Comparison of ENCODE assay signal across 13 mouse cellular contexts in the genomic region with DNA sequence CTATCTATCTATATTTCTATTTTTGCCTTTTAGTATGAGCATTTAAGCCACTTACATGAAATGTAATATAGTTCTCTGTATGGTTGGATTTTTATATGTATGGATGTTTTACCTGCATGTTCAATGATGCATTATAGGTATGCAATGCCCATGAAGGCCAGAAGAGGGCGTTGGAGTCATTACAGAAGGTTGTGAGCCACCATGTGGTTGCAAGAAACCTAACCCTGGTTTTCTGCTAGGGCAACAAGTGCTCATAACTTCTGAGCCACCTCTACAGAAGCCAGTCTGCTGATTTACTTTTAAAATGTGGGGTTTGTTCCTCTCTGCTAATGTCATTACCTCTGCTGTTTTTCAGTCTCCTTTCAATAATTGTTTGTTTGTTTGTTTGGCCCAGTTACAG. TPM values are rescaled to one million over a fixed set of nuclear protein-coding genes. Genes with fewer than 3 reads are reported as not detected.
DNase-seq lines count a peak whose midpoint lies in the region; ATAC-seq and TF ChIP-seq lines count a peak whose summit lies in the region.
"Had no signal": no experiment of that assay in that cellular context is flagged by ENCODE, and none has a peak within 500 bp of the region (broad histone marks: within the 10 kb centered on the region; RNA-seq: fewer than 3 reads in every experiment).

No protein-coding gene starts in this region.

- H3K36me3 ChIP-seq in kidney, adult 2 months (ENCODE audit: control insufficient read depth, insufficient read depth, low read length), result no peaks in the 10 kb centered on the region
- H3K36me3 ChIP-seq in kidney, embryonic 15.5 days, result no peaks in the 10 kb centered on the region
- no peaks in the 10 kb centered on the region for H3K36me3 ChIP-seq in midbrain, postnatal 0 days (ENCODE audit: insufficient read depth, low read length)
- no peaks in the 10 kb centered on the region for H3K36me3 ChIP-seq in forebrain, embryonic 10.5 days (replicated peaks)

- 0% methylated on average over 1 of the region's 1 CpGs for WGBS in kidney, adult 2 months
- 4% methylated on average over 1 of the region's 1 CpGs for WGBS in kidney, embryonic 15.5 days
- 0% methylated on average over 1 of the region's 1 CpGs for WGBS in midbrain, postnatal 0 days
- WGBS in forebrain, embryonic 10.5 days, result 0% methylated on average over 1 of the region's 1 CpGs

- no peak overlapping the region for H3K4me3 ChIP-seq in kidney, adult 2 months (ENCODE audit: insufficient read depth, low read depth, low read length)
- no peak overlapping the region for H3K4me3 ChIP-seq in kidney, embryonic 15.5 days (replicated peaks)
- H3K4me3 ChIP-seq in cortical plate, adult 2 months (ENCODE audit: insufficient read depth, low read length), result no peak overlapping the region
- H3K4me3 ChIP-seq in midbrain, postnatal 0 days (ENCODE audit: low read depth, low read length), result no peak overlapping the region
- no peak overlapping the region for H3K4me3 ChIP-seq in forebrain, embryonic 10.5 days
- H3K4me3 ChIP-seq: erythroblast, embryonic 14.5 days; myocyte had no signal

- no peak for TF ChIP-seq POLR2A in kidney, adult 2 months (IDR thresholded peaks at IDR 0.05; ENCODE audit: low read depth, low read length)
- TF ChIP-seq POLR2A in cortical plate, adult 2 months (IDR thresholded peaks at IDR 0.05; ENCODE audit: extremely low read depth, insufficient read depth, low read length), result no peak

- H3K27ac ChIP-seq in kidney, adult 2 months (ENCODE audit: insufficient read depth, low read depth, low read length), result no peak overlapping the region
- H3K27ac ChIP-seq in kidney, embryonic 15.5 days, result no peak overlapping the region
- H3K27ac ChIP-seq in cortical plate, adult 2 months (ENCODE audit: insufficient read depth, low read length), result no peak overlapping the region
- no peak overlapping the region for H3K27ac ChIP-seq in midbrain, postnatal 0 days (ENCODE audit: low read depth, low read length)
- no peak overlapping the region for H3K27ac ChIP-seq in forebrain, embryonic 10.5 days

- DNase-seq in kidney, adult 2 months, result no peak
- DNase-seq in ES-CJ7 (ENCODE audit: low read depth, low spot score), result peak; percentile 78
- peak; percentile 39 for DNase-seq in midbrain, postnatal 0 days (ENCODE audit: low spot score)
- no peak for DNase-seq in frontal cortex, postnatal 36 days (ENCODE audit: low spot score in 2 of 2)
- no peak for DNase-seq in forebrain, embryonic 10.5 days (ENCODE audit: extremely low spot score, low spot score)
- no peak for DNase-seq in heart, postnatal 25 days (ENCODE audit: low spot score)
- DNase-seq: adrenal gland, adult 2 months had no signal

- H3K27me3 ChIP-seq in kidney, adult 2 months (replicated peaks; ENCODE audit: control insufficient read depth, insufficient read depth, low read length), result no peaks in the 10 kb centered on the region
- H3K27me3 ChIP-seq in kidney, embryonic 15.5 days, result peaks cover 41% of the 10 kb centered on the region
- peaks cover 10% of the 10 kb centered on the region for H3K27me3 ChIP-seq in midbrain, postnatal 0 days (ENCODE audit: insufficient read depth, low read length)
- peaks cover 41% of the 10 kb centered on the region for H3K27me3 ChIP-seq in forebrain, embryonic 10.5 days (ENCODE audit: poor library complexity, severe bottlenecking)

- 0 out of 2 replicates have a peak, but pooled peaks cover 3% of the 10 kb centered on the region for H3K9me3 ChIP-seq in kidney, embryonic 15.5 days (replicated peaks)
- no peaks in the 10 kb centered on the region for H3K9me3 ChIP-seq in midbrain, postnatal 0 days (ENCODE audit: low read length)
- no peaks in the 10 kb centered on the region for H3K9me3 ChIP-seq in forebrain, embryonic 10.5 days

- TF ChIP-seq CTCF in kidney, adult 2 months (conservative IDR thresholded peaks at IDR 0.05; ENCODE audit: insufficient read depth, insufficient read length, low read depth, low read length), result peak; percentile 53
- peak; percentile 43; the same call in 1 of the 2 replicates for TF ChIP-seq CTCF in cortical plate, adult 2 months (IDR thresholded peaks at IDR 0.05; ENCODE audit: extremely low read depth, insufficient read depth, low read length)
- TF ChIP-seq CTCF in midbrain, postnatal 0 days (IDR thresholded peaks at IDR 0.05), result peak; percentile 76

- H3K9ac ChIP-seq in kidney, embryonic 15.5 days, result no peak overlapping the region
- no peak overlapping the region for H3K9ac ChIP-seq in midbrain, postnatal 0 days (replicated peaks; ENCODE audit: low read length, poor library complexity, severe bottlenecking)

- H3K4me2 ChIP-seq in kidney, embryonic 15.5 days, result no peak overlapping the region
- no peak overlapping the region for H3K4me2 ChIP-seq in midbrain, postnatal 0 days (ENCODE audit: low read depth, low read length, poor library complexity, severe bottlenecking)

- no peak for ATAC-seq in kidney, embryonic 15.5 days (replicated peaks; ENCODE audit: low FRiP score)
- no peak for ATAC-seq in midbrain, postnatal 0 days (ENCODE audit: low FRiP score)

- intact Hi-C loops in heart, postnatal 25 days (cut with DNase I), result no loop called here

- H3K4me1 ChIP-seq in kidney, adult 2 months (ENCODE audit: control insufficient read depth, insufficient read depth, low read length), result no peaks in the 10 kb centered on the region
- no peaks in the 10 kb centered on the region for H3K4me1 ChIP-seq in kidney, embryonic 15.5 days
- H3K4me1 ChIP-seq in cortical plate, adult 2 months (ENCODE audit: control insufficient read depth, insufficient read depth, low read length), result no peaks in the 10 kb centered on the region
- no peaks in the 10 kb centered on the region for H3K4me1 ChIP-seq in midbrain, postnatal 0 days (ENCODE audit: insufficient read depth, low read length)
- H3K4me1 ChIP-seq in forebrain, embryonic 10.5 days, result no peaks in the 10 kb centered on the region

RNA-seq across cellular contexts. Expression of a gene that starts 12.2 kb away (rescaled TPM):
- polyA plus RNA-seq in kidney, adult 2 months (2012; rRNA removed), result not detected in 2 replicates
- 0.10 and 0.12 TPM in 2 replicates for polyA plus RNA-seq in kidney, embryonic 15.5 days (2015; fragmentation: Nextera tagmentation; extraction: Ambion mirVana)
- not detected in 2 replicates for polyA plus RNA-seq in cortical plate, adult 2 months (2012; rRNA removed)
- total RNA-seq in midbrain, postnatal 0 days (2014; rRNA removed), result not detected in 2 replicates
- polyA plus RNA-seq in midbrain, postnatal 0 days (2015; fragmentation: Nextera tagmentation; extraction: Ambion mirVana), result not detected in 2 replicates
- 0.66 and 1.3 TPM in 2 replicates for polyA plus RNA-seq in forebrain, embryonic 10.5 days (2016; fragmentation: Nextera tagmentation; extraction: Ambion mirVana)
- not detected for total RNA-seq in heart, postnatal 25 days (2021)
- total RNA-seq: adrenal gland, adult 2 months; hematopoietic stem cell, adult 5-6 weeks; left cerebral cortex, postnatal 14 days had no signal
- polyA plus RNA-seq: adrenal gland, adult 2 months; erythroblast, embryonic 14.5 days; myocyte had no signal

RNA-seq across cellular contexts. Expression of a gene that starts 25.2 kb away (rescaled TPM):
- 7.7 and 8.5 TPM in 2 replicates for polyA plus RNA-seq in kidney, adult 2 months (2012; rRNA removed)
- polyA plus RNA-seq in kidney, embryonic 15.5 days (2015; fragmentation: Nextera tagmentation; extraction: Ambion mirVana), result 10.6 and 11.1 TPM in 2 replicates
- 15.4 and 16.6 TPM in 2 replicates for polyA plus RNA-seq in cortical plate, adult 2 months (2012; rRNA removed)
- 23.2 and 36.3 TPM in 2 replicates for total RNA-seq in midbrain, postnatal 0 days (2014; rRNA removed)
- polyA plus RNA-seq in midbrain, postnatal 0 days (2015; fragmentation: Nextera tagmentation; extraction: Ambion mirVana), result 13.5 and 15.3 TPM in 2 replicates
- 7.1 and 8.2 TPM in 2 replicates for polyA plus RNA-seq in forebrain, embryonic 10.5 days (2016; fragmentation: Nextera tagmentation; extraction: Ambion mirVana)
- 1 to 10 TPM; 4.6 to 6.0 TPM for total RNA-seq in heart, postnatal 25 days (2021)
- polyA plus RNA-seq: erythroblast, embryonic 14.5 days had no signal

Comparison
In these comparisons a context has a peak if more than half of its experiments do, and no peak if none do; other contexts are left out.
1. DNase-seq: peak in ES-CJ7 (single experiment) and midbrain, postnatal 0 days (single experiment); none in kidney, adult 2 months (single experiment), frontal cortex, postnatal 36 days (0 of 2), forebrain, embryonic 10.5 days (single experiment) and heart, postnatal 25 days (single experiment).
2. Peak in every context shown above with its lines, with median percentiles within 50 percentile points of each other: CTCF ChIP-seq.